Mouse (Mus musculus) hindbrain, postnatal 0 days (tissue): ENCODE measurements around the gene Rasgrf2. TPM values are rescaled to one million over a fixed set of nuclear protein-coding genes. Genes with fewer than 3 reads are reported as not detected.

Experiments used
- ATAC-seq: fragments of 200-750 bp; cut with Nextera tagmentation; 2 replicates; pipeline ENCODE4 v1.8.0; 2017; ENCODE audit warnings: mild to moderate bottlenecking, moderate TSS enrichment, moderate library complexity
- DNase-seq: peaks from one replicate; pipeline ENCODE4 v3.0.0-alpha.2; 2015; ENCODE audit warnings: low spot score
- H3K27ac ChIP-seq: fragments of 300-500 bp; sonication (generic); 2 replicates; pipeline ENCODE4 v1.5.1; 2014; ENCODE audit warnings: mild to moderate bottlenecking
- H3K27me3 ChIP-seq: fragments of 300-500 bp; sonication (generic); 2 replicates; pipeline ENCODE4 v1.6.1; 2014; ENCODE audit warnings: low read length, mixed read lengths; ENCODE audit not compliant: insufficient read depth
- H3K36me3 ChIP-seq: fragments of 300-500 bp; sonication (generic); 2 replicates; pipeline ENCODE4 v1.6.1; 2014; ENCODE audit warnings: low read length, mixed read lengths; ENCODE audit not compliant: insufficient read depth
- H3K4me1 ChIP-seq: fragments of 300-500 bp; sonication (generic); 2 replicates; pipeline ENCODE4 v1.6.1; 2014; ENCODE audit warnings: antibody characterized with exemption, low read length, mixed read lengths; ENCODE audit not compliant: insufficient read depth
- H3K4me2 ChIP-seq: fragments of 300-500 bp; sonication (generic); 2 replicates; pipeline ENCODE4 v1.6.1; 2014; ENCODE audit warnings: low read depth, mild to moderate bottlenecking, low read length, moderate library complexity, mixed read lengths
- H3K4me3 ChIP-seq: fragments of 300-500 bp; sonication (generic); 2 replicates; pipeline ENCODE4 v1.5.1; 2014; ENCODE audit warnings: low read length
- H3K9ac ChIP-seq: fragments of 300-500 bp; sonication (generic); replicated peaks from 2 replicates; pipeline ENCODE4 v1.6.1; 2014; ENCODE audit warnings: mild to moderate bottlenecking, low read length, moderate library complexity, mixed read lengths
- H3K9me3 ChIP-seq: fragments of 300-500 bp; sonication (generic); 2 replicates; pipeline ENCODE4 v1.6.1; 2016; ENCODE audit warnings: low read length, mixed read lengths
- CTCF ChIP-seq: IDR thresholded peaks from 2 replicates; pipeline ENCODE4 v1.5.1; 2016; ENCODE audit warnings: antibody characterized with exemption, control low read depth, low read depth
- WGBS: fragments of 180-500 bp; shearing (Covaris S2); extraction: QIAGEN DNeasy Blood & Tissue Kit; methylation state at CpG from one replicate; pipeline ENCODE4 v1.1.7; 2014; 5-methylcytosine and 5-hydroxymethylcytosine counted together
- polyA plus RNA-seq: library from polyadenylated mRNA; unstranded; fragments of >200 nt; fragmentation: Nextera tagmentation; extraction: Ambion mirVana; gene quantifications from 2 replicates; pipeline ENCODE4 v1.2.1, GENCODE M21; 2015
- total RNA-seq: library from RNA; depleted of rRNA; stranded (reverse); fragments of >200 nt; gene quantifications from 2 replicates; pipeline ENCODE4 v1.2.3, GENCODE M21; 2014

Rasgrf2 gene
- total and polyA plus RNA-seq, 2 experiments from 2014 or later, result 12.9 to 61.2 TPM

DNA sequence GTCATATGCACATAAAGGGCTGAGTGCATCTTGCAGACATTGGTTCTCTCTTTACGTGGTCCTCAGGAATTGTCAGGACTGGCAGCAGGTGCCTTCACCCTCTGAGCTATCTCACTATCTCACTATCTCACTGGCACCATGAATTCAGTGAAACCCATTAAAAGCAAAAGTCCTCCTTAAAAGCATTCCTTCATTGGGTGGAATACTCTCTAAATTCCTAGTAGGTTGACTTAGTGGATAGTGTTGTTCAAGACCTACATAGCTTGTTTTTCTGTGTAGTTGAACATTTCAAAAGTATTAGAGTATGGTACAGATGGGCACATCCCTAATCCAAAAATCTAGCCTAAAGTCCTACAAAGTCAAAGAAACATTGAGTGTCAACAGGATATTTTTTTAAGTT, 199.3 kb downstream of the Rasgrf2 start:
- no peaks in the 10 kb centered on the region for H3K9me3 ChIP-seq
- no peak overlapping the region for H3K9ac ChIP-seq
- no peaks in the 10 kb centered on the region for H3K4me1 ChIP-seq
- WGBS, result 83% methylated on average over 1 of the region's 1 CpGs
- no peak for ATAC-seq
- H3K27me3 ChIP-seq, result no peaks in the 10 kb centered on the region
- H3K36me3 ChIP-seq, result no peaks in the 10 kb centered on the region
- DNase-seq, result no peak
- H3K4me2 ChIP-seq, result no peak overlapping the region
- TF ChIP-seq CTCF, result no peak
- no peak overlapping the region for H3K4me3 ChIP-seq
- H3K27ac ChIP-seq, result no peak overlapping the region

DNA sequence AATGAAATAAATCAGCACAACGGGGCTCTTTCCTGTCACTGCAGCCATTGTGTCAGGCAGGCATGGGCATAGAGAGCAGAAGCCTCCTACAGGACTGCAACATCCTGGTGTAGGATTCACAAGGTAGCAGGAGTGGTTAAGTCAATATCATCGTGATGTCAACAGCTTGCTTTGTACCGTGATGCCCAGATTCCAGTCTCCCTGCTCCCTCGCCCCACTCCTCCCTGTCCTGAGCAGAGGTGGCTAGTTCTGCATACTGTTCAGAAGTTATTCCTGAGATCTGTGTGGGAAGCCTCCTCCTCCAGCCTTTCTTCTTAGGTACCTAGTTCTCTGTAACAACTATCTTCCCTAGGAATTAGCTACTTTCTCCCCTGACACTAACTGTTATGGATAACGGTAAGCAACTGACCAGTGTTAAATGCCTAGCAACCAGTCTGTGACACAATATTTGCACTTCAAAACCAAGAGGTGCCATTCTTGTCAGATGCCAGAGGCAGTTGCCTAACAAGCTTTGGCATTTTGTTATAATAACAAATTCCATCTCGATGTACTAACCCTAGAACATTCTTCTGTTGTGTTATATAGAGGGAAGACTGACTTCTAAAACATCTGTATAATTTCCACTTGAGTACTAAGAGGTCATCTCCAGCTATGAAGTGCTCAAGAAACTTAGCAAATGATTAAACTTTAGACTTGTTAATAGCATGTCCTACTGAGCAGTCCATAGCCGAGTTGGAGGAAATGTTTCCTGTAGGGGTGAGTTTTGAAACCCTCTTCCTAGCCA, 201.3 kb downstream of the Rasgrf2 start:
- DNase-seq (no peak), ATAC-seq (no peak)
- no peak overlapping the region for H3K9ac ChIP-seq
- H3K27ac ChIP-seq, result no peak overlapping the region
- no peaks in the 10 kb centered on the region for H3K36me3 ChIP-seq
- TF ChIP-seq CTCF, result no peak
- H3K4me3 ChIP-seq, result no peak overlapping the region
- no peak overlapping the region for H3K4me2 ChIP-seq
- WGBS, result 78% methylated on average over 7 of the region's 7 CpGs
- H3K9me3 ChIP-seq, result no peaks in the 10 kb centered on the region
- no peaks in the 10 kb centered on the region for H3K27me3 ChIP-seq
- H3K4me1 ChIP-seq, result no peaks in the 10 kb centered on the region

DNA sequence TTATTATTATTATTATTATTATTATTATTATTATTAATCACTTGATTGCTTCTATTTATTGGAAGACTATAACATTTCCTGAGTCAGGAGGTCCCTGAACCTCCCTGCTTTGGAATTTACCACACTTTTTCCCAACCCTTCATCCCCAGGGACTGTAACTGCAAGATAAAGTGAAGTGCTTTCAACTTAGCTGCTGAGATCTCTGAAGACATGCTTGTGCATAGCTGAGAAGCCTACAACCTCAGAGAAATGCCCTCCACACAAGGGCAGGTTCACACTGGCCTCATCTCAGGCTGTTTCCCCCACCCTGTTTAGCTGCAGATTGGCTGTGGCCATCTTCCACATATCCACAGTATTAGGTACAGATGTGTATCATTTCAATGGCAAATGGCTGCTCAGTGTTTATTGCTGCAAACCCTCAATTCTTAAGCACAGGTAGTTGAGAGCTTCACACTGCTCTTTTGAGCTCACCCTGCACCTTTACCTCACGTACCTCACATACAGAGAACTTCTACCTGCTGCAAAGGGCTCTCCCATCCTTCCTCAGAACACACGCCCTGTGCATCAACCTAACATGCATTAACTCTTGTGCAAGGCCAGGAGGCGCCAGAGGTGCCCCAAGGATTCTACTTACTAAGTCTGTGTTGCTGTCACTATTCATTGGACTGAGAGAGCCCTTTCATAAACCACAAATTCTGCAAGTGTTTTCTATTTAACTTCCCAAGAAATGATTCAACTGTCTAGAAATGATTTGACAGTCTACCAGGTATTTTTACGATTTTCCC, 202.7 kb downstream of the Rasgrf2 start:
- Histone ChIP-seq H3K27me3 (no peaks in the 10 kb centered on the region), H3K4me2 (no peak overlapping the region), H3K9ac (no peak overlapping the region), H3K36me3 (no peaks in the 10 kb centered on the region), H3K27ac (no peak overlapping the region), H3K4me3 (no peak overlapping the region), H3K4me1 (no peaks in the 10 kb centered on the region), H3K9me3 (no peaks in the 10 kb centered on the region)
- WGBS, result 76% methylated on average over 4 of the region's 4 CpGs
- peak; percentile 21; the same call in 1 of the 2 replicates for TF ChIP-seq CTCF
- DNase-seq (no peak), ATAC-seq (no peak)

DNA sequence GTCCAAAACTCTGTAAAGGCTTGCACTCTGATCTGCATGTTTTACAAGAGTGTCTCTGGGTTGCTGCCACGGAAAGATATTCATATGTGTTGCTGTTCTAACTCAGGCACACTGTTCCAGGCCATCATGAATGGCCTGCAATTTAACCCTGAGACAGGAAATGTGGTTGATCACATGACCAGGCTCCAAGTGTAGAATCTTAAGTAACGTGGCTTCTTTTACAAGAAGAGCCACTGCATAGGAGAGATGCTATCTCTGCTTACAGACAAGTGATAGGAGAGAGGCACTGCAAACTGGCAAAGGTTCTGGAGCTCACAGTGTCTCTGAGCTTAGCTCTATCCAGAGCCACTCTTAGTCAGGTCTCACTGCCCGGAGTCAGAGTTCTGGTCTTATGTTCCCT, 210.4 kb downstream of the Rasgrf2 start:
- peaks cover 2% of the 10 kb centered on the region; the same call in 1 of the 2 replicates for H3K4me1 ChIP-seq
- H3K9me3 ChIP-seq, result no peaks in the 10 kb centered on the region
- no peak overlapping the region for H3K4me3 ChIP-seq
- H3K9ac ChIP-seq, result no peak overlapping the region
- no peaks in the 10 kb centered on the region for H3K36me3 ChIP-seq
- no peak for TF ChIP-seq CTCF
- WGBS, result 72% methylated on average over 3 of the region's 3 CpGs
- no peak overlapping the region for H3K27ac ChIP-seq
- H3K27me3 ChIP-seq, result no peaks in the 10 kb centered on the region
- no peak for ATAC-seq
- H3K4me2 ChIP-seq, result no peak overlapping the region
- no peak for DNase-seq

DNA sequence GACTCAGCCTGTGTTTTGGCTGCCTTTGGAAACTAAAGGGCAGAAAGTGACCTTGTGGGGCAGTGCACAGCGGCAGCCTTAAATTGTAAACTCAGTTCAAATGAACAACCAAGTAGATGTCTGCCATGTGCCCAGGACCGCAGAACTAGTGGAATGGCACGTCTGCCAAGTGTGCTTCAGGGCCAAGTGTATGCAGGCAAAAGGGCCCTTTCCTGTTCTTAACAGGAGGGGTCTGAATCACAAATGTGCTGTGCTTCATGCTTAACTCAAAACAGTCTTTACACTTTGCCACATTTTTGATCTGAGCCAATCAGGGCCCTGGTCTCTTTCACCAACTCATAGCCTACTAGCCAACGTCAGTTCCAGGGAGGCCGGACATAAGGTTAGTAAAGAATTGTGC, 212.7 kb downstream of the Rasgrf2 start:
- Histone ChIP-seq H3K9ac (no peak overlapping the region), H3K4me1 (peaks cover 3% of the 10 kb centered on the region; the same call in 1 of the 2 replicates), H3K27ac (no peak overlapping the region), H3K4me3 (no peak overlapping the region), H3K9me3 (no peaks in the 10 kb centered on the region), H3K27me3 (no peaks in the 10 kb centered on the region), H3K4me2 (no peak overlapping the region), H3K36me3 (no peaks in the 10 kb centered on the region)
- ATAC-seq, result no peak
- TF ChIP-seq CTCF, result no peak
- no peak for DNase-seq
- WGBS, result 76% methylated on average over 5 of the region's 5 CpGs

DNA sequence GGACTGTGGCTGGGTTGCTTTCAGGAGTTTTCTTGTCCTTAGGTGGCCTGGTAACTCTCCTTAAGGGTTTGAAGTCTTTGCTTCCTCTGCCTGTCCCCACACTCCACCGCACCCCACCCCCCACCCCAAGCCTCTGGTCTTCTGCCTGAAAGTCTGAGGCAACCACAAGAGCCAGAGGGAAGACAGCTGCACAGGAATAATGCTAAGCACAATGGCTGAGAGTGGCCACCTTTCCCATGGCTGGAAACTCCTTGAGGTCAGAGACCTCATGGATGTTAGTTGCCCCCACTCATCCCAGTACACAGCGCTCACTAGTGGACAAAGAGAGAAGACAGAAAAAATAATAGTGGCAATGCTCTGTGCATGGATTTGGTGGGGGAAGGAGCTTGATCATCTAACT, 213.6 kb downstream of the Rasgrf2 start:
- no peak overlapping the region for H3K27ac ChIP-seq
- H3K4me2 ChIP-seq, result no peak overlapping the region
- H3K9me3 ChIP-seq, result no peaks in the 10 kb centered on the region
- 87% methylated on average over 2 of the region's 2 CpGs for WGBS
- H3K4me1 ChIP-seq, result peaks cover 3% of the 10 kb centered on the region; the same call in 1 of the 2 replicates
- no peaks in the 10 kb centered on the region for H3K27me3 ChIP-seq
- no peak overlapping the region for H3K4me3 ChIP-seq
- no peak for DNase-seq
- no peaks in the 10 kb centered on the region for H3K36me3 ChIP-seq
- no peak for ATAC-seq
- TF ChIP-seq CTCF, result no peak
- no peak overlapping the region for H3K9ac ChIP-seq
